Mouse (Mus musculus) thymus, postnatal 25 days (tissue): ENCODE measurements at regions not wholly inside any gene's neighbourhood (a gene's known extent, or its start where the extent isn't known, plus 50 kb on each side); places are given as distances from the start of the nearest gene placed in this dataset.

ENCODE experiments used
- DNase-seq: peaks from one replicate; pipeline ENCODE4 v3.0.0; 2022

DNA sequence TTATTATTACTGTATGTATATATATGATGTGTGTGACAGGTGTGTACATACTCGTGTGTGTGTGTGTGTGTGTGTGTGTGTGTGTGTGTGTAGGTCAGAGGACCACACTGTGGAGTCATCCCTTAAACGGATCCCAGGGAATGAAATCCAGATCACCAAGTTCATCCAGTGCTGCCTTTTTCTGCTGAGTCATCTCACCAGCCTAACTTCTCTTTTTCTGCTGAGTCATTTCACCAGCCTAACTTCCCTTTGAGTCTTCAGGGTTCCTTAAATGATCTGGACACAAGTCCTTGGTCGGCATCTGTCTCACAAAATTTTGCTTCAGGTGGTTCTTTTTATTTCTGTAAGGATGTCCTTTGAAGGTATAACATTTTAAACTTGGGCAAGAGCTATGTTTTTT is 302.2 kb downstream of the 1810013L24Rik start:
- DNase-seq = no peak

DNA sequence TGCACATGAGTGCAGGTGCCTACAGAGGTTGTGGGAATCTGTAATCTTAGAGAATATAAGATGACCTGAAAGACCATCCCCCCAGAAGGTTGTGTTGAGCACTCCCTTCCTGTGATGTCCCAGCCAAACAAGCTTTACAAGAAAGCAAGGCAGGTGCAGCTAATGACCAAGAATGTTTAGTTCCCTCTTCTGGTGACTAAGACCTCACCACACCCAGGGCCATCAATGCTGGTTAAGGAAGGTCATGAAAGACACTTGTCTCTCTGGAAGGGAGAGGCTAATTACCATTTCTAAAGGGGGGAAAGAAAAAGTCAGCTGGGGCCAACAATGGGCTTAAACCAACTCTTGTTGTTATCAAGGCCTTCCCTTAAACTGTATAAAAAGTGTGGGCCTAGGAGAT is 302.9 kb downstream of the 1810013L24Rik start:
- DNase-seq = no peak

- no peak for DNase-seq
Measured at GRCm38 (mm10) chr16:9135377-9135776, 305.5 kb downstream of the 1810013L24Rik start.

- no peak for DNase-seq
Measured at GRCm38 (mm10) chr16:9138552-9139224, 308.8 kb downstream of the 1810013L24Rik start.

DNA sequence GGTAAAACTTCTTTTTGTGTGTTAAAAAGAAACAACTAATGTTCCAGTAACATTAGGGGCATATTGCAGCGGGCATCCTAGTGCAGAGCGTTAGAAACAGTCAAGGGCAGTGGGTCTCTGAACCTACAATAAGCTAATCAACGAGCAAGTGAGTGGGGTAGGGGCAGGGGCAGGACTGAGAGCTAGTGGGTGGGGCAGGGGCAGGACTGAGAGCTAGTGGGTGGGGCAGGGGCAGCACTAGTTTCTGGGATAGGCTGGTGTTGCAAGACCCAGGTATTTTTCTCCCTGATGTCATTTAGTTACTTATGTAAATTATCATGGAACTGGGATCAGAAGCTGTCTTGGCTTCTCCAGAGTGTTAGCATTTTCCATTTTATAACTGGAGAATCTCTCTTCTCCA is 309.5 kb downstream of the 1810013L24Rik start:
- no peak for DNase-seq

DNA sequence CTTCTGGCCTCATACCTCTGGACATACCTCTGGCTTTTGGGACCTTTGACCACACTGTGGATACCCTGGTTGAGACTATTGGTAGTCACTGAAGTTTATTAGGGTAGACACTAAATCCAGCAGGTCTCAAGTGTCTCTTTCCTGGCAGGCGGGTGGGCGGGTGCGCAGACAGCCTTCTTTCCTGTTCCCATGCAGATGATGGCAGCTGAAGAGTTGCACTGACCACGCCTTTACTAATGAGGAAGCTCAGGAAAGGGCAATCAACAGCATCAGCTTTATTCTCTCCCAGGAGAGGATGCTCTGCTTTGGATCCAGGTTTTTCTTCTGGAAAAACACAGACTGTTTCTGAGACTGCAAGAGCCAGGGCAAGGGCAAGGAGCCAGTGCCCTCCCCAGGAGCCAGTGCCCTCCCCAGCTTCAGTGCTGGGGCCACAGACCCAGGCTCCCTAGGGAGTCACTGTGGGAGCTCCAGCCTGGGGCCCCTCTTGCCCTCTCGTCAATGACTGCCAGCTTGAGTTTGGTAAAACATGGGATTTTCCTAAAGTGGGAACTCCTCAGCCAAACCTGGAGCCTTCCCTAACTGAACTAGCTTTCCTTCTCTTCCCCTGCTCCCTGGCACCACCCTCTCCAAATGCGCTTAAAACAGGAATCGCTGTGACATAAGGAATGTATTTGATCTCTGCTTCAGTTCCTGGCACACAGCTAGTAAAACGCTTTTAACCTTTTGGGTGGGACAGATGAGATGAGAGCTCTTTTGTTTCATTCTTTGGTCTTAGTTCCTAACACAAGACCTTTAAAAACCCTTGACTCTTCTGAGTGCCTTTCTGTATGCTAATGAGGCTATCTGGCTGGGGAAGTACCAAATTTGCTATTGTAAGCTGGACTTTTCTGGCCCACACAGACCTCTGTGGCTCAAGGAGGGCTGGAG is 319.6 kb downstream of the 1810013L24Rik start:
- DNase-seq = no peak

GRCm38 (mm10) chr16:9151936-9152335 is 322.0 kb downstream of the 1810013L24Rik start:
- no peak for DNase-seq

DNA sequence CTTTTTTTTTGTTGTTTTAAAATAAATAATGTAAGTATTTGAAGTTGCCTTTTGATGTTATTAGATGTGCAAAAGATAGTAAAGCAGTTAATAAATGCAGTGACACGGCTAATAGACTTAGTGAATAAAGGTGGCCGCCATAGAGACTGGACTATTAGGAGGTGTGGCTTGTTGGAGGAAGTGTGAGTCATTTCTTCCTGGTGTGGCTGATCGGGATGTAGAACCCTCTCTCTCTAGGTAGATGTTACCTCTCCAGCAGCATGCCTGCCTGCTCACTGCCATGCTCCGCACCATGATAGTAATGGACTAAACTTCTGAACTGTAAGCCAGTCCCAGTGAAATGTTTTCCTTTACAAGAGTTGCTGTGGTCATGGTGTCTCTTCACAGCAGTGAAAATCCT is 323.6 kb downstream of the 1810013L24Rik start:
- no peak for DNase-seq

DNA sequence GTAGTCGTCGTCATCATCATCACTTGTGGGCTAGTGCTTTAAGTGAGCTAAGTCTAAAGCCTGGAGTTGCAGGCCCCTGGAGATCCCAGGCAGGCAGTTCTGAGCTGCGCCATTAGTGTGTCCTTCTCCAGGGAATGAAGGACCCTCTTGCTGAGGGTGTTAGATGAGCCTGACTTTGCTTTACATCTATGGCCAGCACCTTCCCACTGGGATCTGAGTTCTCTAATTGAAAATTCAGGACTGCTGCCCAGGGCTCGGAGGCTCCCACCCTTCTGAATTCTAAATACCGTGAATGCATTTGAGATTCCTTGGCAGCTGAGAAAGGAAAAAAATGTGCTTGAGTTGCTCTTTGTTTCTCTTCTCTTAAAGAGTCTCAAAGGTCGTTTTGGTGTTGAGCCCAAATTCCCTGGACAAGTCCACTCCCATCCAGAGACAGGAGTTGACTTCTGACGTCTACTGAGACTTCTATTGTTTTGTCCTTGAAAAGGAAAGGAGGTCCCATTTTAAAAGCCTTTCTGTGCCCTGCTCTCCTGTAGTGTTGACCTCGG is 335.9 kb downstream of the 1810013L24Rik start:
- DNase-seq = no peak

- DNase-seq = no peak
Measured at GRCm38 (mm10) chr16:9176402-9176801, 346.5 kb downstream of the 1810013L24Rik start.

- DNase-seq = no peak
Measured at GRCm38 (mm10) chr16:9195821-9196220, 365.9 kb downstream of the 1810013L24Rik start.

DNA sequence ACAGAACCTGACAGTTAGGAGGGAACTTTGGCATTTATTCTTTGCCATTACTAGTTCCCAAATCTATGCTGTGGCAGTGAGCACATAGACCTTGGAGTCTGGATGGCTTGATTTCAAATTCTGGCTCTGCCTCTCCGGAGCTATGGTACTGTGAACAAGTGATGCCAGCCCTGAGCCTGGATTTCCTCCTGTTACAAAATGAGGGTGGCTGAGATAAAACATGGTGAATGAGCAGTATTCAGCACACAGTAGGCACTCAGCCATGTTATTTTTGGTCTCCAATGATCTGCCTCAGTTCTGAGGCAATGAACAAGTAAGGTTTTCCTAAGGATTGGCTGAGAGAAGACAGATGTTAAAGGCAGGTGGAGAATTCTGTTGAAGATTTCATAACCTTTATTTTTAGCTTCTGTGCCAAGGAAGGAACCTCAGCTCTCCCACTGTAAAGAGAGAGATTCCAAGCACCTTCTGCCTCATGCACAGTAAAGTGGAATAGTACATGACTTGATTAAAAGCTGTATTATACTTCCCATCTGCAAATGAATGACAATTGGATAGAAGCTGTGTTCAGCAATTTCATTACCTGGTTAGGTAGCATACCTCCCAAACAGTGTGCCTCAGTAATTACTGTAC is 369.1 kb downstream of the 1810013L24Rik start:
- DNase-seq = no peak

- DNase-seq = no peak
Measured at GRCm38 (mm10) chr16:9208602-9209001, 378.7 kb downstream of the 1810013L24Rik start.

GRCm38 (mm10) chr16:9211485-9211884 is 381.6 kb downstream of the 1810013L24Rik start:
- DNase-seq = no peak

DNA sequence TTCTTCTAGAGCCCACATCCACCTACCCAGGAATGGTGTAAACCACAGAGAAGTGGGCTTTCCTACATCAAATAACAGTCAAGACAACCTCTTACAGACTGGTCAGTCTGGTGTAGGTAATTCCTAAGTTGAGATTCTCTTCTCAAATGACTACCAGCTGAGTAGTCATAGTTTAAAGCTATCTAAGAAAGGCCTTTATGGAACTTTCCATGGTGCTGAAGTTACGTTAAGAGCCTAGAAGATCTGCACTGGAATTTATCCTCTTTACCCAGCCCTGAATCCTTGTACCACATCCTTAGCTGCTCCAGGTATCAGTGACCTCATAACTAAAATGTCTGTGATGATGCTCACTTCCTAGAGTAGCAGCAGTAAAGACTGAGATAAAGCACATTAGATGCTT is 385.2 kb downstream of the 1810013L24Rik start:
- DNase-seq = no peak

- DNase-seq = no peak
Measured at GRCm38 (mm10) chr16:9217361-9217760, 387.5 kb downstream of the 1810013L24Rik start.

GRCm38 (mm10) chr16:9230178-9230577 is 400.3 kb downstream of the 1810013L24Rik start:
- no peak for DNase-seq

GRCm38 (mm10) chr16:9242099-9242498 is 412.2 kb downstream of the 1810013L24Rik start:
- no peak for DNase-seq

DNA sequence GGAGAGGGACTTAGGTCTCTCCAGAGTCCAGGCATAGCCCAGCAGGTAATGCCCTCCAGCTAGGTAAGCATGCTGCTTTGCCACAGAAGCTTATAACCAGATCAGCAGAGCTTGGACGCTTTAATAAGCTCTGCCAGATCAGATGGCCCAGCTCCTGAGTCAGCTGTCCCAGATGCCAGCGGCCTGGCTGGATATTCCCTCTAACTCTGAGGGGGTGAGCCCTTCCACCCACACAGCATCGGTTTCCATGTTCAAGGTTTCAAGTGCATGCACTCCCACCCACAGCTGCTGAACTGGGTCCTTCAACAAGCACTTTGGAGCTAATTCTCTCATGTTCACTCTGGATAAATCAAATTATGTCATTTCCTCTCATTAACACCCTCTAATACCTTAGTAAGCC is 417.3 kb downstream of the 1810013L24Rik start:
- no peak for DNase-seq

DNA sequence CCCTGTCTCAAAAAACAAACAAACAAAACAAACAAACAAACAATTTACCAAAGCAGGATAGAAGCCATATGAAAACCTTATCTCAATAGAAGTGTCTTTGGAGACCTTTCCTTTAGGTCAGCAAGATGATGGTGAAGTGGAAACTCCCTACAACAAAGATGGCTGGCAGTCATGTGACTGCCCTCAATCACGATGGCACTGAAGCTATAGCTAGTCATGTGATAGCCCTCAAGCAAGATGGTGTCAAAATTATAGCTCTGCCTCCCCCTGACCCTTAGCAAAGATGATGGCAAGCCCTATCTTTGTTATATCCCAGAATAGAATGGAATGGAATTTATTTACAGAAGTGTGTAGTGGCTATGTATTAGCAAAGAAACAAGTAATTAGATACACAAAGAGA is 423.2 kb downstream of the 1810013L24Rik start:
- DNase-seq = no peak

- DNase-seq = no peak
Measured at GRCm38 (mm10) chr16:9255351-9255750, 425.5 kb downstream of the 1810013L24Rik start.

DNA sequence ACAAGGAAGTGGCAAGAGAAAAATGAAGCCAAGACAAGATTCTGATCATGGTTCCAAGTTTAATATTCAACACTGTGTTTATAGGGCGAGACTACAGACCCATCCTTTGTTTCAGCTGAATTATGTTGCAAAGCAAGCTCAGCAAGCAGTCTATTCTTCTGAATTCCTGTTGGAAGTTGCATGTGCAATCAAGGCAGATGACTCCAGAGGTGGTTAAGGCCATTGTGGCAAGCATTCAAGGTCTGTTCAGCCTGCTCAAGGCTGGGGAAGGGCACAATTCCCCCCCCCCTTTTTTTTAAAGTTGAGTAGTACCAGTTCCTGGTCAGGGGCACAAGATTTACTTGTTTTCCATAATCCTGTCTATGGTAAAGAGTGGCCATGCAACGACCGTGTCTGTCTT is 431.1 kb downstream of the 1810013L24Rik start:
- DNase-seq = no peak

DNA sequence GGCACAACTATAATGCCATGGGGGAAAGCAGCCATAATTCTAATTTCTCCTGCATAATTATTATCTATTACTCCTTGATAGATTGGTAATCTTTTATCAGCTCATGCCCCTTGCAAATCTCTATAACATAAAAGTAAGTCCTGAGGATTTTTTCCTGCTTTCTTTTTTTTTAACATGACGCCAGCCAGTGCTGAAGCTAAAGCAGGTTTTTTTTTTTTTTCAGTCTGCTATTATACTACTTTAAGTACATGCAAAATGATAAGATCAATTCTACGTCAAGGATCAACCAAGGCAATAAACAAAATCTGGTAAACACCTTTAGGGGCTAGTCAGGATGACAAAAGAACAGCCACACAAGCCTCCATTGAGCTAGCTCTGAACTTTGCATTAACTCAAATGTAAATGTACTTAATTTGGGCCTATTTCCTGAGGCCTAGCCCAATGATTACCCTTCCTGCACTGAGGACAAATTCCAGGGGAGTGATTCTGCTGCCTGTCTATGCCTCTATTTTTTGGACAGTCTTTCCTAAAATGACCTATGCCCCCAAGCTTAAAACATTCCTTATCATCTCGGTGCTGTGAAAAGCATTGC is 434.8 kb downstream of the 1810013L24Rik start:
- no peak for DNase-seq
